Mouse (Mus musculus): ENCODE data around the gene Lpin1.
A peak's percentile ranks its signal among the peaks of the same experiment; 100 is the strongest.

Gene Lpin1

DNA sequence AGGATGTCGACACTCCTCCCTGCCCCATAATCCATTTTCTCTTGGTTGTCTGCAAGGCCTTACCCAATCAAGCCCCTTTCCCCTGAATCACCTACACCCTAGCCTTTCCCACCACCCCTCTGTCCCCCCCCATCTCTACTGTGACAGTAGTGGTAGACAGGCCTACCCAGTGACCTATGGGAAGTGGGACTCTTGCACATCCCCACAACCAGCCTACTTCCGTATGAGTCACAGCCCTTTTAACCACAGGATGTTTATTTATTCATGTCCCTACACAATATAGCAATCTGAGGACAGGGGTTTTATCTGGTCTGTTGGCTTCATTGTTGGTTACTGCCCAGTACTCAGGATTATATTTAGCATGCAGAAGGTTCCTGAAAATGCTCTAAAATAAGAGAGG lies 84.6 kb downstream of the Lpin1 start:
- DNase-seq (ENCODE audit: low read depth), result peak; percentile 97

DNA sequence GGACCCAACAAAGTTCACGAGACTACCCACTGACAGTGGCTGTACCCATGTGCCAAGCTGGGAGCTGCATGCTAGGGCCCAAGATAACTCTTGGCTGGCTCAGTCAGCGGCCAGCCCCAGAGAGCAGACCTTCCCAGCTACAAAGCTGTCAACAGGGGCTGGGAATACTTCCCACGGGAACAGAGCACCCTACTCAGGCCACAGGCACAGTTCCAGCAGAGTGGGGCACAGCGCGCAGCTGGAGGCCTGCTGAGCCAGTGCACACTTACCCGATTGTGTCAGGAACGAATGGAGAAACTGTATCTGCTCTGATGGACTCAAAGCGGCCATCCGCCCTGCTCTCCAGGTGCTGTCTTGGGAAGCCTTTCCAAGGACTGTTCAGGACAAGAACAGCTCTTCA lies 95.6 kb downstream of the Lpin1 start:
- DNase-seq (ENCODE audit: low read depth), result no peak

DNA sequence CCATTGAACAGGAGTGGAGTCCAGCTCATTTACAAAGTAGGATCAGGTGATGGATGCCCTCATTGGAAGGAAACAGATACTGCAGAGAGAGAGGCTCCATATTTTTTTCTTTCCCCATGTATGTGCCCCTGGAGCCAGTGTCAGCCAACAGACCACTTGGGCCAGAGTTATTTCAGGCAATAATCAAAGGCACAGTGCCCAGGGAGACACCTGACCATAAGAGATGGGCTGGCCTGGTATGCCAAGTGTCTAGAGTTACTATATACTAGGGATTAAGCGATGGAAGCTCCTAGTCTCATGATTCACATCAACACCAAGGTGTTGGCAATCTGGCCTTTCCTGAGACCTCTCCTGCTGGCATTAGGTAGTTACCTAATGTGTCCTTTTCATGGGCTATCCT lies 97.8 kb downstream of the Lpin1 start:
- DNase-seq (ENCODE audit: low read depth), result no peak

DNA sequence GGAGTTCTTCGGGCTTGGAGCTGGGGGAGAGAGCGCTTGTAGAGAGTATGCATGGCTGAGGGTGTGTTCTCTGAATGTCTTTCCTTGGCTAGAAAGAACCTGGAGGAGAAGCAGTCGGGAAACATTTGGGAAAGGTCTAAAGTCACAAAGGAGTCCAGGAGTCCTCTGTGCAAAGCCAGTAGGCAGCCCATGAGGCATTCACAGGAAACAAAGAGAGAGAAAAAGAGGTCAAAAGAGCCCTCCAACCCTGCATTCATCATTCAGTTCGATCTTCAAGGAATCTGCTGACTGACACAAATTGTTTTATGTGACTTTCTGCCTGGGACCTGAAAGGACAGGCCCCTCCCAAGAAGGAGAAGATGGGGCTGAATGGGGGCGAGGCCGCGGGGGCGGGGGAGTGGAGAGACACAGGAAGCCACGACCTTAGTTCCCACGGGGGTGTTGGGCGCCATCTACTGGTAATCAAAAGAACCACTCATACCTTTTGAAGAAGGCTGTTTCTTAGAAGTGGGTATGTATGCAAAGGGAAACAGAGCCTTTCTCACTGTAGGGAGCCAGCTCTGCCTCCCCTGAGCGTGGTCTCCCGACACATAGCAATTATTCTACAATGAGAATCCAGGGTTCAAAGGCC lies 101.5 kb downstream of the Lpin1 start:
- peak; percentile 67 for DNase-seq (ENCODE audit: low read depth)

DNA sequence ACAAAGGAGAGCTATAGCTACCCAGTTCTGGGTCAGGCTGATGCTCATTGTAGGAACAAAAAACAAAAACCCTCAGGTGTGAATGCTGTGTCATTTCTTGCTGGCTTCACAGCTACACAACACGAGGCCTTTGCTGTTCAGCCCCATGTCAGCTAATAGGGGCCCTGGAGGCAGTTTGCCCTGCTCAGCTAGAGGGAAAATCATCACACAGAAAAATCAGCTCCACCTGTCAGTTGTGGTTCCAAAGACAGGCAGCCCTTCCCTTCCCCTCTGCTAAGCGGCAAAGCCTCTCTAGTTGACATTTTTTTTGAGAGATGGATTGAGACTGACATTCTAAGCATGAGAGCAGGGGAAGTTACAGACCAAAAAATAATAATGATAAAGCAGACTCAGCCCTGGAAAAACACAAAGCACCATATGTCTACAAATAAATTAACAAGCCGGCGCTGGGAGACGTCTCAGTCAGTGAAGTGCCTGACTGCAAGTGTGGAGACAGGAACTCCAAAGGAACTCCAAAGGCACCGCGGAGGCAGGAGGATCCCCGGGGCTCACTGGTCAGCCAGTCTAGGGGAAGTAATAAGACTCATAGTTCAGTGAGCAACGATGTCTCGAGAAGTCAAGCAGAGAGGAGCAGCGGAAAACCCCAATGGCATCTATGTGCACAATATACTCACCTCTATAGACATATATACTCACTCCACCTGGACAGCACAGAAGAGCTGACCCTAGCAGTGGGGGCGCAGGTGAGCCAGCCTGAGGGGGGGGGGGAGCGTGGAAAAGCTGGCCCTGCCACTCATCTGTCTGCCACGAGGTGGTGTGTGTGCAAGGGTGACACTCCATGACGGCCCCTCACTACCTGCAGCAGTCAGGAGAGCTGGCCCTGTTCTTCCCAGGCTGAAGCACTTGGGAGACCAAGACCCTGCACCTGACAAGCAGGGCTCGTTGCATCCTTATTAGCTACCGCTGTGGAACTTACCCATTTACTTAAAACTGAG lies 103.7 kb downstream of the Lpin1 start:
- DNase-seq (ENCODE audit: low read depth), result no peak

DNA sequence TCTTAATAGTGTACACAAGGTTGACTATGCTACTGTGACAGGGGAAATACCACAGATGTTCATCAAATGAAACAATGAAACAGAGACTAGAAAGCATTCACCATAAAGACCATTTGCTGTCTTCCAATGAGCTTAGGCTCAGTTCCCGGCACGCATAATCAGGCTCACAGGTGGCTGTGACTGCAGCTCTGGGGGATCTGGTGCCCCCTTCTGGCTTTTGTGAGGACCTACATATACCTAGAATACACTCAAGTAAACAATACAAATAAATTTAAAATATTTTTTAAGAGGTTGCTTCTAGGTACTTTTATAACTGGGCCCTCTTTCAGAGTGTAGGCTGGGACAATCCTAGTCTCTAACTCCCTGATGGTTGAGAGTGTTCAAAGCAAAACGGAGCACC lies 106.5 kb downstream of the Lpin1 start:
- no peak for DNase-seq (ENCODE audit: low read depth)

DNA sequence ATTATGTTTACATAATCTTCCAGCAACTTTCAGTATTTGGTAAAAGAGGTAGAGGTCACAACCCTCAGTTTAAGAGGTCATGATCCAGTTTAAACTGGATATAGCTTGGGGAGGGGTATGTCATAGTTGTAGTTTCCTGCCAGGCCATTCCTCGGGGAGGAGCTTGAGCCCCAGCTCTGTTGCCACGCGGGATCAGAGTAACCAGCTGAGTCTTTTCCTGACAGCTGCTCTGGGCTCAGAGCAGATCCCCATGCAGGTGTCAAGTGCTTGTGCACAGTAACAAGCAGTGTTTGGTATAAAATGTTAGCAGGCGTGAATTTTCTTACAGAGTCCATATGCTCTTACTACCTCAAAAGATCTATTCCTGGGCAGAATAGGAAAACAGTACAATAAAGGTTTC lies 112.8 kb downstream of the Lpin1 start:
- no peak for DNase-seq (ENCODE audit: low read depth)

DNA sequence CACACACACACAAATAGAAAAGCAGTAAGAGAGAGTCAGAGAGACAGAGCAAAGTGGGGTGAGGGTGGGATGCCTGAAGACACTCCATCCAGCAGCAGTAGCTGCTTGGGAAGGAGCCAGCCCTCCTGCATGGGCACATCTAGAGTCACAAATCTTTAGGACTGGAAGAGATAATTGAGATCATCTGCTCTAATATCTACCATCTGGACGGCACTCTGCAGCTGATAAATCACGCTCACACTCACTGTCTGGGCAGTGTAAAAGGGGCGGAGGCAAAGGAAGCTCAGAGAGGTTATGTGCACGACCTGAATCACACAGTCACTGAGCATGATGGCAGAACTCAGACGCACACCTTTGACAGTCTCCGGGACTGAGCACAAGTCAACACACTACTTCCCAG lies 118.1 kb downstream of the Lpin1 start:
- DNase-seq (ENCODE audit: low read depth), result no peak

DNA sequence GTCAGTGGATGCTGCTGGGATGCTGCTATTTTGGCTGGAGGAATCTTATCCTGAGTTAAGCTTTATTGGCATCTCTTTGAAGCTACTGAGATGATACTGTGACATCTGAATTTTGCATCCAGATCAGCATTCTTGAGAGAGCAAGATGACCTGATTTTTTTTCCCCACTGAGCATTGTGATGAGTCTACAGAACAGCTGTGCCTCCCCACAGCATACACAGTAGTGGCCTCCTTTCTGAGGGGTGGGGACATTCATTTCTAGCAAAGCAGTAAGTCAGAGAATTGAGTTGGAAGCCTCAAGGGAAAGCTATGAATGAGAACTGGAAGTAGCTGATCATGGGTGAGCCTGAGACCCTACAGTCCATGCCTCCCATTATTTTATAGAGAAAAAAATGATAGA lies 121.9 kb downstream of the Lpin1 start:
- DNase-seq (ENCODE audit: low read depth), result no peak

DNA sequence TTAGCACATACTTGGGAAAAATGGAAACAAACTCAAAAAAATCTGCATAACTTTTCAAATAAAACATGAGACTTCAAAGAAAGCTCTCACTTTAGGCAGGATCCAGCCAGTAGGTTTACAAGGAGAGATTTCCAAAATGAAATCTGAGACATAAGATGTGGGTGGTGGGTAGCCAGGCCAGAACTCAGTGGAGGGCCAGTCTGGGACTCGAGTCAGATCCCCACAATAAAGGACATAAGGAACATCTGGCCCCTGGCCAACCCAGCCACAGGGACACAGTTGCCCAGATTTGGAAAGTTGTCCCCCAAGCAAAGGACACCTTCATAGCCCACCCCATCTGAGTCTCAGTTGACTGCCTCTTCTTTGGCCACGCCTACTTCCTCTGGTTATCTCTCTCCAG lies 123.3 kb downstream of the Lpin1 start:
- DNase-seq (ENCODE audit: low read depth), result no peak
